In genomic region chr2:158207848-158208247, GRCm38 (mm10) we compare ENCODE assay signal across 9 mouse cellular contexts. TPM values are rescaled to one million over a fixed set of nuclear protein-coding genes. Genes with fewer than 3 reads are reported as not detected.
DNase-seq lines count a peak whose midpoint lies in the region; ATAC-seq and TF ChIP-seq lines count a peak whose summit lies in the region.
"Had no signal": no experiment of that assay in that cellular context is flagged by ENCODE, and none has a peak within 500 bp of the region (broad histone marks: within the 10 kb centered on the region; RNA-seq: fewer than 3 reads in every experiment).

No protein-coding gene starts in this region.

- 0 out of 2 replicates have a peak, but pooled peaks have one; percentile 46 for ATAC-seq in erythroblast, adult 5-6 weeks (replicated peaks; ENCODE audit: low FRiP score, poor library complexity, severe bottlenecking)
- no peak for ATAC-seq in hindbrain, embryonic 11.5 days (ENCODE audit: low FRiP score)

- intact Hi-C loops in heart, adult 2 months (cut with DNase I), result loop anchor here (1.0 to 10.0 kb wide), 3 partner anchors 51 to 573 kb away; partner anchors contain the start of gene Bpi

- TF ChIP-seq EP300 in heart, adult 2 months (IDR thresholded peaks at IDR 0.05; ENCODE audit: insufficient read depth, low read depth, low read length), result peak; percentile 86

- H3K27me3 ChIP-seq in heart, adult 2 months (ENCODE audit: control insufficient read depth, insufficient read depth, low read length), result no peaks in the 10 kb centered on the region
- peaks cover 34% of the 10 kb centered on the region for H3K27me3 ChIP-seq in heart, embryonic 10.5 days (ENCODE audit: insufficient read depth, poor library complexity, severe bottlenecking)
- H3K27me3 ChIP-seq in hindbrain, embryonic 11.5 days (ENCODE audit: control insufficient read depth, insufficient read depth, low read length), result no peaks in the 10 kb centered on the region
- H3K27me3 ChIP-seq: lung, embryonic 15.5 days had no signal

- no peaks in the 10 kb centered on the region for H3K36me3 ChIP-seq in heart, adult 2 months (ENCODE audit: control insufficient read depth, insufficient read depth, low read length)
- H3K36me3 ChIP-seq in heart, embryonic 10.5 days, result no peaks in the 10 kb centered on the region
- no peaks in the 10 kb centered on the region for H3K36me3 ChIP-seq in hindbrain, embryonic 11.5 days (ENCODE audit: control insufficient read depth, insufficient read depth, low read length)
- H3K36me3 ChIP-seq: lung, embryonic 15.5 days had no signal

- peaks cover 1% of the 10 kb centered on the region; the same call in 1 of the 2 replicates for H3K4me1 ChIP-seq in heart, adult 2 months (ENCODE audit: control insufficient read depth, insufficient read depth, low read length)
- H3K4me1 ChIP-seq in heart, embryonic 10.5 days, result peaks cover 27% of the 10 kb centered on the region
- no peaks in the 10 kb centered on the region for H3K4me1 ChIP-seq in hindbrain, embryonic 11.5 days (replicated peaks; ENCODE audit: control insufficient read depth, insufficient read depth, low read length)

- no peak overlapping the region for H3K9ac ChIP-seq in heart, adult 2 months (ENCODE audit: low read depth, low read length)
- no peak overlapping the region for H3K9ac ChIP-seq in hindbrain, embryonic 11.5 days (ENCODE audit: low read depth, low read length)
- H3K9ac ChIP-seq: lung, embryonic 15.5 days had no signal

- no peak overlapping the region for H3K4me2 ChIP-seq in hindbrain, embryonic 11.5 days (replicated peaks; ENCODE audit: low read depth, low read length)
- H3K4me2 ChIP-seq: lung, embryonic 15.5 days had no signal

- no peaks in the 10 kb centered on the region for H3K79me2 ChIP-seq in heart, adult 2 months (replicated peaks; ENCODE audit: control insufficient read depth, insufficient read depth, low read length)

- peak; percentile 95 for TF ChIP-seq CTCF in heart, adult 2 months (IDR thresholded peaks at IDR 0.05)

- no peak overlapping the region for H3K4me3 ChIP-seq in heart, adult 2 months
- H3K4me3 ChIP-seq in heart, embryonic 10.5 days, result no peak overlapping the region
- H3K4me3 ChIP-seq in hindbrain, embryonic 11.5 days (ENCODE audit: low read depth, low read length), result no peak overlapping the region
- H3K4me3 ChIP-seq: lung, embryonic 15.5 days had no signal

- DNase-seq in heart, adult 2 months, result peak; percentile 65 to 80
- no peak for DNase-seq in heart, embryonic 10.5 days (ENCODE audit: low spot score)
- peak; percentile 76 for DNase-seq in adrenal gland, postnatal 25 days
- peak; percentile 79 for DNase-seq in hindbrain, embryonic 11.5 days (ENCODE audit: low spot score)
- peak; percentile 38 for DNase-seq in layer of hippocampus, adult 9-10 months (ENCODE audit: low spot score)
- peak; percentile 83 for DNase-seq in lung, postnatal 36 days
- DNase-seq in right cerebral cortex, postnatal 36 days (ENCODE audit: low spot score in 2 of 2), result peak; percentile 33 to 36

- no peak overlapping the region for H3K27ac ChIP-seq in heart, adult 2 months
- H3K27ac ChIP-seq in heart, embryonic 10.5 days, result no peak overlapping the region
- no peak overlapping the region for H3K27ac ChIP-seq in hindbrain, embryonic 11.5 days (ENCODE audit: low read depth, low read length)
- H3K27ac ChIP-seq: lung, embryonic 15.5 days had no signal

- TF ChIP-seq POLR2A in heart, adult 2 months (IDR thresholded peaks at IDR 0.05; ENCODE audit: insufficient read depth, low read depth, low read length), result no peak

- H3K9me3 ChIP-seq in heart, embryonic 10.5 days, result no peaks in the 10 kb centered on the region
- no peaks in the 10 kb centered on the region for H3K9me3 ChIP-seq in hindbrain, embryonic 11.5 days (ENCODE audit: control insufficient read depth, low read length)
- H3K9me3 ChIP-seq: lung, embryonic 15.5 days had no signal

- 7% methylated on average over 12 of the region's 12 CpGs for WGBS in heart, adult 2 months
- 10% methylated on average over 12 of the region's 12 CpGs for WGBS in heart, embryonic 10.5 days
- 15% methylated on average over 12 of the region's 12 CpGs for WGBS in hindbrain, embryonic 11.5 days

RNA-seq across cellular contexts. Expression of gene D630003M21Rik, which starts 21.2 kb away (rescaled TPM):
- total RNA-seq in heart, adult 2 months (2021), result 1 to 10 TPM; 4.6 to 6.7 TPM
- polyA plus RNA-seq in heart, adult 2 months (2012; rRNA removed), result 6.6 and 9.7 TPM in 2 replicates
- polyA plus RNA-seq in heart, embryonic 10.5 days (2016; fragmentation: Nextera tagmentation; extraction: Ambion mirVana), result 0.73 and 0.91 TPM in 2 replicates
- 1.3 and 2.4 TPM in 2 replicates for total RNA-seq in adrenal gland, postnatal 25 days (2021)
- total RNA-seq in erythroblast, adult 5-6 weeks (2015; ENCODE audit: low replicate concordance), result not detected in 2 replicates
- not detected in 2 replicates for total RNA-seq in erythroblast, adult 5-6 weeks (2017; ENCODE audit: low replicate concordance)
- 1.9 and 2.3 TPM in 2 replicates for polyA plus RNA-seq in hindbrain, embryonic 11.5 days (2014; fragmentation: Nextera tagmentation; extraction: Ambion mirVana)

RNA-seq across cellular contexts. Expression of gene Bpi, which starts 50.0 kb away (rescaled TPM):
- total RNA-seq in heart, adult 2 months (2021), result under 1 TPM in 1 of 2 experiments, not detected in 1; 0.13 TPM
- polyA plus RNA-seq in heart, adult 2 months (2012; rRNA removed), result not detected in 2 replicates
- polyA plus RNA-seq in heart, embryonic 10.5 days (2016; fragmentation: Nextera tagmentation; extraction: Ambion mirVana), result not detected in 2 replicates
- not detected in 2 replicates for total RNA-seq in adrenal gland, postnatal 25 days (2021)
- total RNA-seq in erythroblast, adult 5-6 weeks (2015; ENCODE audit: low replicate concordance), result not detected in 2 replicates
- not detected in 2 replicates for total RNA-seq in erythroblast, adult 5-6 weeks (2017; ENCODE audit: low replicate concordance)
- not detected in 2 replicates for polyA plus RNA-seq in hindbrain, embryonic 11.5 days (2014; fragmentation: Nextera tagmentation; extraction: Ambion mirVana)
- polyA plus RNA-seq: lung, embryonic 15.5 days had no signal
